Mouse (Mus musculus) lung, postnatal 0 days (tissue): ENCODE measurements around the gene Tusc2.

Experiments used
- CTCF ChIP-seq: IDR thresholded peaks from 2 replicates; pipeline ENCODE4 v1.5.1; 2016; ENCODE audit warnings: antibody characterized with exemption, mild to moderate bottlenecking
- EP300 ChIP-seq: IDR thresholded peaks from 2 replicates; pipeline ENCODE4 v1.6.1; 2016; ENCODE audit warnings: antibody characterized with exemption, mild to moderate bottlenecking, control low read depth

DNA sequence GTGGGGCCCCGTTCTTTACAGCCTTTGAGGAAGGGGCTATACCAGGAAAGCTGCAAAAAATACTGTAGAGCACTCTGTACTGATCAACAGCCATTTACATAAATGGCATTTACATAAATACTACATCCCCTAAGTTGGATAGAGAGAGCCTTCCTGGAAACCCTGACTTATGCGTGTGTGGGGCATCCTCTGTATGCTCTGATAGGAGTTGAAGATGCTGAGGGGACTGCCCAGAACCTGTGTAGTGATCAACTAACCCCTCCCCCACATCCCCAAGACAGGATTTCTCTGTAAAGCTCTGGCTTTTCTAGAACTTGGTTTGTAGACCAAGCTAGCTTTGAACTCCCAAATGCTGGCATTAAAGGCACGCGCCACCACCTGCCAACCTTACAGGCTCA, 46.4 kb downstream of the Tusc2 start:
- TF ChIP-seq CTCF (no peak), EP300 (no peak)
